In the genomic region with DNA sequence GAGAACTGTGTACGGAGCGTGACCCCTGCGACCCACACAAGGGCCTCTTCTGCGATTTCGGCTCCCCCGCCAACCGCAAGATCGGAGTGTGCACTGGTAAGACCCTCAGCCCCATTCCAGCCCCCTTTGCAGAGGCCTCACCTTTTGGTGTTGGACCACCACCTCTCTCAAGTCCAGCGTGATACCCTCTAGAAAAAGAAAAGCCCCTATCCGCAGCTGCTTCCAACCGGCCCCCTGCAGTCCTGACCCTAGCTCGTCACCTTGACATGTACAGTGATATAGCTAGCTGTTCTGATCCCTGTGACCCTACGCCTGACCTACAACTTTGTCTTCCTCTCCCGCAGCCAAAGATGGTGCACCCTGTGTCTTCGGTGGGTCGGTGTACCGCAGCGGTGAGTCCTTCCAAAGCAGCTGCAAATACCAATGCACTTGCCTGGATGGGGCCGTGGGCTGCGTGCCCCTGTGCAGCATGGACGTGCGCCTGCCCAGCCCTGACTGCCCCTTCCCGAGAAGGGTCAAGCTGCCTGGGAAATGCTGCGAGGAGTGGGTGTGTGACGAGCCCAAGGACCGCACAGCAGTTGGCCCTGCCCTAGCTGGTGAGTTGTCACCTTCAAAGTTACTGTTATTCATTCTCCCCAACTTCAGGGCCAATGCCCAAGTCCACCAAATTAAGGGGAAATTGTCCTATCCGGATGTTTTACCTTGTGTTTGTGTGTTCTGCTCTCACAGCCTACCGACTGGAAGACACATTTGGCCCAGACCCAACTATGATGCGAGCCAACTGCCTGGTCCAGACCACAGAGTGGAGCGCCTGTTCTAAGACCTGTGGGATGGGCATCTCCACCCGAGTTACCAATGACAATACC, we compare ENCODE assay signal across 9 mouse cellular contexts. TPM values are rescaled to one million over a fixed set of nuclear protein-coding genes. Genes with fewer than 3 reads are reported as not detected.
DNase-seq lines count a peak whose midpoint lies in the region; ATAC-seq lines count a peak whose summit lies in the region.
"Had no signal": no experiment of that assay in that cellular context is flagged by ENCODE, and none has a peak within 500 bp of the region (broad histone marks: within the 10 kb centered on the region; RNA-seq: fewer than 3 reads in every experiment).

No protein-coding gene starts in this region.

- H3K27me3 ChIP-seq in heart, embryonic 10.5 days (ENCODE audit: insufficient read depth, poor library complexity, severe bottlenecking): no peaks in the 10 kb centered on the region
- H3K27me3 ChIP-seq in kidney, embryonic 15.5 days: no peaks in the 10 kb centered on the region

- H3K27ac ChIP-seq in heart, embryonic 10.5 days: peak overlapping the region; percentile 95
- peak overlapping the region; percentile 93 for H3K27ac ChIP-seq in kidney, embryonic 15.5 days

- DNase-seq in right cerebral cortex, postnatal 14 days: peak; percentile 19
- DNase-seq in right cerebral cortex, postnatal 25 days: no peak
- peak; percentile 42 to 67 for DNase-seq in cerebellum, postnatal 25 days
- no peak for DNase-seq in heart, embryonic 10.5 days (ENCODE audit: low spot score)
- peak; percentile 54 for DNase-seq in lung, postnatal 25 days (ENCODE audit: low spot score)
- DNase-seq in MN1 (ENCODE audit: low spot score): no peak

- peaks cover 6% of the 10 kb centered on the region; the same call in 1 of the 2 replicates for H3K36me3 ChIP-seq in heart, embryonic 10.5 days
- H3K36me3 ChIP-seq in kidney, embryonic 15.5 days: no peaks in the 10 kb centered on the region

- H3K9ac ChIP-seq in kidney, embryonic 15.5 days: peak overlapping the region; percentile 73

- peak overlapping the region; percentile 76 for H3K4me3 ChIP-seq in heart, embryonic 10.5 days
- peak overlapping the region; percentile 73 for H3K4me3 ChIP-seq in kidney, embryonic 15.5 days (replicated peaks)

- H3K9me3 ChIP-seq in heart, embryonic 10.5 days: no peaks in the 10 kb centered on the region
- H3K9me3 ChIP-seq in kidney, embryonic 15.5 days (replicated peaks): no peaks in the 10 kb centered on the region

- H3K4me1 ChIP-seq in heart, embryonic 10.5 days: peaks cover 50% of the 10 kb centered on the region
- peaks cover 46% of the 10 kb centered on the region for H3K4me1 ChIP-seq in kidney, embryonic 15.5 days

- peak overlapping the region; percentile 73 for H3K4me2 ChIP-seq in kidney, embryonic 15.5 days

- ATAC-seq in kidney, embryonic 15.5 days (replicated peaks; ENCODE audit: low FRiP score): peak; percentile 17; the same call in 1 of the 2 replicates
- no peak for ATAC-seq in granulocyte monocyte progenitor cell, adult 5-6 weeks (replicated peaks; ENCODE audit: poor library complexity, severe bottlenecking)

- WGBS in heart, embryonic 10.5 days: 13% methylated on average over 31 of the region's 31 CpGs
- 22% methylated on average over 31 of the region's 31 CpGs for WGBS in kidney, embryonic 15.5 days

RNA-seq across cellular contexts. Expression of a gene that starts 1.0 kb away (rescaled TPM):
- 20.5 and 32.0 TPM in 2 replicates for polyA plus RNA-seq in heart, embryonic 10.5 days (2016; fragmentation: Nextera tagmentation; extraction: Ambion mirVana)
- 8.7 and 10.0 TPM in 2 replicates for polyA plus RNA-seq in kidney, embryonic 15.5 days (2015; fragmentation: Nextera tagmentation; extraction: Ambion mirVana)
- total RNA-seq in granulocyte monocyte progenitor cell, adult 5-6 weeks (2014; fragmentation: Nextera tagmentation): not detected in 2 replicates
- total RNA-seq in granulocyte monocyte progenitor cell, adult 5-6 weeks (2017): not detected in 2 replicates
- total RNA-seq: neutrophil, adult 5-6 weeks had no signal

Comparison
In these comparisons a context has a peak if more than half of its experiments do, and no peak if none do; other contexts are left out.
1. DNase-seq: peak in right cerebral cortex, postnatal 14 days (single experiment), cerebellum, postnatal 25 days (2 of 2) and lung, postnatal 25 days (single experiment); none in right cerebral cortex, postnatal 25 days (single experiment), heart, embryonic 10.5 days (single experiment) and MN1 (single experiment).